Mouse (Mus musculus): ENCODE measurements at regions not wholly inside any gene's neighbourhood (a gene's known extent, or its start where the extent isn't known, plus 50 kb on each side); places are given as distances from the start of the nearest gene placed in this dataset.

DNA sequence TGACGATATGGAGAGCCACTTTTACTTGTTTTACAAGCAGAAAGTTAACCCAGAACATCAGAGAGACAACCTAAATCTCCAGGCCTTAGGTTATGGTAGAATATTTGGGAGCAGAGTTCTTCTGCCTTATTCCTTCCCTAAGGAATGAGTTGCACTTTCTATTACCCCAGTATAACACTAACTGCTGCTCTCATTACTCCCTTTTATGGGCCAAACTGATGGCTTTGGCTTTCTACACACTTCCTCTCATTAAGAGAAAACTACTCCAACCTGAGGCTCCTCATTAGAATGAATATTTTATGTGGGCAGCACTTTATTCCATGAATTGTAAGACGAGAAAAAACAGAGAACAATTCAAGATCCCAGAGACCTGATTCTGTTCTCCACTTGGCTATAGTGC, 289.0 kb upstream of the Tnc start:
- Histone ChIP-seq H3ac (ENCODE audit: control insufficient read depth, insufficient read length, low read depth) (no peak overlapping the region), H3K27me3 (ENCODE audit: control insufficient read depth, insufficient read depth, insufficient read length) (no peaks in the 10 kb centered on the region), H3K79me2 (ENCODE audit: control insufficient read depth, insufficient read depth) (no peaks in the 10 kb centered on the region), H3K79me3 (ENCODE audit: low read depth) (no peaks in the 10 kb centered on the region), H3K36me3 (ENCODE audit: control insufficient read depth, insufficient read depth) (no peaks in the 10 kb centered on the region), H3K4me3 (ENCODE audit: insufficient read depth, poor library complexity, severe bottlenecking) (no peak overlapping the region)
- TF ChIP-seq MYOD1 (IDR thresholded peaks at IDR 0.05; ENCODE audit: control insufficient read depth, insufficient read length, low read depth) (no peak), MYOG (IDR thresholded peaks at IDR 0.05; ENCODE audit: control insufficient read depth, extremely low read depth, insufficient read length) (no peak), FOSL1 (IDR thresholded peaks at IDR 0.05; ENCODE audit: insufficient read depth, low read length, poor library complexity, severe bottlenecking) (no peak), USF1 (IDR thresholded peaks at IDR 0.05; ENCODE audit: low read depth) (no peak), CEBPB (IDR thresholded peaks at IDR 0.05; ENCODE audit: low read depth) (no peak), MAX (IDR thresholded peaks at IDR 0.05) (no peak), CTCF (IDR thresholded peaks at IDR 0.05; ENCODE audit: control insufficient read depth, insufficient read depth, insufficient read length) (no peak)

DNA sequence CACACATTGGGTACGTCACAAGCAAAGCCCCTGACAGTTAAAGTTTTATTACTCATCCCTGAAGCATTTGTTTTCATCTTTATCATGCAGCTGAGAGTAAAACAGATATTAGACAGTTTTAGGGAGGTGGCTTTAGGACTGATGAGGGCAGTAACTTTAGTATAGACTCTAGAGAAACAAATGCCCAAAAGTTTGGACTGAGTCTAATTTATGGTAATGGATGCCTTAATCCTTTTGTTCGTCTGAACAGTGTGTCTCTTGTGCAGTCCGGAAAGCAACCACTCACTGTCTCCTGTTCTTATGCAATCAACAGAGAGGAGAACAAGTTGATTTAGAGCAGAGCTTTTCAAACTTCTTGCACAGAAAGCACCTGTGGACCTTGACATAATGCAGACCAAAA, 283.4 kb upstream of the Tnc start:
- Histone ChIP-seq H3K36me3 (ENCODE audit: control insufficient read depth, insufficient read depth) (no peaks in the 10 kb centered on the region), H3K27me3 (ENCODE audit: control insufficient read depth, insufficient read depth, insufficient read length) (no peaks in the 10 kb centered on the region), H3K79me3 (ENCODE audit: low read depth) (no peaks in the 10 kb centered on the region), H3ac (ENCODE audit: control insufficient read depth, insufficient read length, low read depth) (no peak overlapping the region), H3K79me2 (ENCODE audit: control insufficient read depth, insufficient read depth) (no peaks in the 10 kb centered on the region), H3K4me3 (ENCODE audit: insufficient read depth, poor library complexity, severe bottlenecking) (no peak overlapping the region)
- TF ChIP-seq MYOD1 (IDR thresholded peaks at IDR 0.05; ENCODE audit: control insufficient read depth, insufficient read length, low read depth) (no peak), CTCF (IDR thresholded peaks at IDR 0.05; ENCODE audit: control insufficient read depth, insufficient read depth, insufficient read length) (no peak), USF1 (IDR thresholded peaks at IDR 0.05; ENCODE audit: low read depth) (no peak), MAX (IDR thresholded peaks at IDR 0.05) (no peak), CEBPB (IDR thresholded peaks at IDR 0.05; ENCODE audit: low read depth) (no peak), FOSL1 (IDR thresholded peaks at IDR 0.05; ENCODE audit: insufficient read depth, low read length, poor library complexity, severe bottlenecking) (no peak)

DNA sequence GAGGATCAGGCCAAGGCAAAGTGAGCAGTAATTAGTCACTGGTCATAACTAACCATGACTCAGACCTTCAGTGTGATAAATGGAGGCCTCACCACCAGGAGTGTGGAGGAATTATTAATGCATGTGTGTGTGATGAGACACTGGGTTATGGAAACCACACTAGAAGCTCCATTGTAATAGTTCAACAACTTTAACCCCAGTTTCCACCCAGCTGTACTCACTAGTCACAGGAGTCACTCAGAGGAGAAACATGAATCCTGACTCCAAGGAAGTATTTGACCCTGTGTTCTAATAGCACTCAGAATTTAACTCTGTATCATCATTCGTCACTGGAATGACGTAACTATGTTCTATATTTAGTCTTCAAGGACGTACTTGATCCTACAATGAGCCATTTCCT, 277.6 kb upstream of the Tnc start:
- Histone ChIP-seq H3K36me3 (ENCODE audit: control insufficient read depth, insufficient read depth) (no peaks in the 10 kb centered on the region), H3K4me3 (ENCODE audit: insufficient read depth, poor library complexity, severe bottlenecking) (no peak overlapping the region), H3ac (ENCODE audit: control insufficient read depth, insufficient read length, low read depth) (no peak overlapping the region), H3K79me3 (ENCODE audit: low read depth) (no peaks in the 10 kb centered on the region), H3K79me2 (ENCODE audit: control insufficient read depth, insufficient read depth) (no peaks in the 10 kb centered on the region), H3K27me3 (ENCODE audit: control insufficient read depth, insufficient read depth, insufficient read length) (no peaks in the 10 kb centered on the region)
- TF ChIP-seq CTCF (IDR thresholded peaks at IDR 0.05; ENCODE audit: control insufficient read depth, insufficient read depth, insufficient read length), result no peak
- peak; percentile 76 for TF ChIP-seq FOSL1 (IDR thresholded peaks at IDR 0.05; ENCODE audit: insufficient read depth, low read length, poor library complexity, severe bottlenecking)
- peak; percentile 65 for TF ChIP-seq MYOD1 (IDR thresholded peaks at IDR 0.05; ENCODE audit: control insufficient read depth, insufficient read length, low read depth)

DNA sequence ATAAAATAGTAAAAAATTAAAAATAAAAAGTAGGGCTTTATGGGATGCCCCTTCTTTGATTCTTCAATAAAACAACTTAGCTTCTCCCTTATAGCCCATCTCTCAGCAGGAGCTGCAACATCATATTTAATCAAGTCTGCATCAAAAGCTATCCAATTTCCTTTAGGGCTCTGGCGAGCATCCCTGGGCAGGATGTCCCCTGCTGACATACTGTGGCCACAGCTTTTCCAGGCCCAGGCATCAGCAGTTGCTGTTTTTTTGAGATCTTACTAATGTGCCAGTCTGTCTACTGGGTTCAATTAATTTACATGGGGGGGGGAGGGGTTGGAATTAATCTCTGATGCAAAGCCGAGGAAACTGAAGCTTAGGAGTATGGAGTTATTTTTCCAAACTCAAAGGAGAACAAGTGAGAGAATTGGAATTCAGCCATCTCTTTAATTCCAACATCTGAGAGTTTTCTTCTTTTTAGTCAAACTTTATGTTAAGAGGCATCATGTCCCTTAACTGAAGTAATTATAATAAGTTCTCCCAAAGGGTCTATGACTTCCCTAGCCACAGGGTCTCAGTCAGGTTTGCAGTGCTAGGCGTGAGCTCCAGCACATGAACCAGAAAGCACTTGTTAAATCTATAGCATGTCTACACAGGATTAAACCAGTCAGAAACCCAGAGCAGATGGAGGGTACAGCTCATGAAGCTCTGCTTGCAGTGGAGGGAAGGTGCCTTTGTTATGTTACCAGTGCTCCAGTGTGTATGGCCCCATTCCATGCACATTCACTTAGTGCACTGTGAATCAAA, 269.9 kb upstream of the Tnc start:
- Histone ChIP-seq H3K27me3 (ENCODE audit: control insufficient read depth, insufficient read depth, insufficient read length) (no peaks in the 10 kb centered on the region), H3ac (ENCODE audit: control insufficient read depth, insufficient read length, low read depth) (no peak overlapping the region), H3K79me2 (ENCODE audit: control insufficient read depth, insufficient read depth) (no peaks in the 10 kb centered on the region), H3K4me3 (ENCODE audit: insufficient read depth, poor library complexity, severe bottlenecking) (no peak overlapping the region), H3K79me3 (ENCODE audit: low read depth) (no peaks in the 10 kb centered on the region), H3K36me3 (ENCODE audit: control insufficient read depth, insufficient read depth) (no peaks in the 10 kb centered on the region)
- TF ChIP-seq CEBPB (IDR thresholded peaks at IDR 0.05; ENCODE audit: low read depth), result no peak
- TF ChIP-seq CTCF (IDR thresholded peaks at IDR 0.05; ENCODE audit: control insufficient read depth, insufficient read depth, insufficient read length), result no peak
- no peak for TF ChIP-seq MYOD1 (IDR thresholded peaks at IDR 0.05; ENCODE audit: control insufficient read depth, insufficient read length, low read depth)
- no peak for TF ChIP-seq FOSL1 (IDR thresholded peaks at IDR 0.05; ENCODE audit: insufficient read depth, low read length, poor library complexity, severe bottlenecking)
- no peak for TF ChIP-seq USF1 (IDR thresholded peaks at IDR 0.05; ENCODE audit: low read depth)
- TF ChIP-seq MYOG (IDR thresholded peaks at IDR 0.05; ENCODE audit: control insufficient read depth, extremely low read depth, insufficient read length), result no peak
- no peak for TF ChIP-seq MAX (IDR thresholded peaks at IDR 0.05)

DNA sequence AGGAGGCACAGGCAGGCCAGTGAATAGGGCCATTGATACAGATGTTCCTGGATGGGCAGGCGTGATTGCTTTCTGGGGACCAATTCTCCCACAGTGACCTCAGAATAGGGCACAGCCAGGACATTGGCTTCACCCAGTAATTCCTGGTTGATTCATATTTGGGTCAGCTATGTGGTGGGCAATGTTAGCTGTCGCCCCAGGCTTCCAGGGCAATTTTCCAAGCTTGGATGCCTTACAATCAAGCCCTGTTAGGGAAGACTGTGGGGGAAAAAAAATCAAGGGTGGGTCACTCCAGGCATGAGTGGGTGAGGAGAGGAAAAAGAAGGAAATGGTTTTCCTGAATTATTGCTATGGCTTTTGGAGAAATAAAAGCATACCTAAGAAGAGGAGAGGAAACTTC, 250.1 kb upstream of the Tnc start:
- H3K36me3 ChIP-seq (ENCODE audit: control insufficient read depth, insufficient read depth), result no peaks in the 10 kb centered on the region
- H3K4me3 ChIP-seq (ENCODE audit: insufficient read depth, poor library complexity, severe bottlenecking), result no peak overlapping the region
- H3K79me2 ChIP-seq (ENCODE audit: control insufficient read depth, insufficient read depth), result no peaks in the 10 kb centered on the region
- H3K27me3 ChIP-seq (ENCODE audit: control insufficient read depth, insufficient read depth, insufficient read length), result no peaks in the 10 kb centered on the region
- TF ChIP-seq MYOD1 (IDR thresholded peaks at IDR 0.05; ENCODE audit: control insufficient read depth, insufficient read length, low read depth) (no peak), USF1 (IDR thresholded peaks at IDR 0.05; ENCODE audit: low read depth) (no peak), CEBPB (IDR thresholded peaks at IDR 0.05; ENCODE audit: low read depth) (no peak), CTCF (IDR thresholded peaks at IDR 0.05; ENCODE audit: control insufficient read depth, insufficient read depth, insufficient read length) (no peak), FOSL1 (IDR thresholded peaks at IDR 0.05; ENCODE audit: insufficient read depth, low read length, poor library complexity, severe bottlenecking) (no peak), MYOG (IDR thresholded peaks at IDR 0.05; ENCODE audit: control insufficient read depth, extremely low read depth, insufficient read length) (no peak), MAX (IDR thresholded peaks at IDR 0.05) (no peak)
- H3ac ChIP-seq (ENCODE audit: control insufficient read depth, insufficient read length, low read depth), result no peak overlapping the region
- H3K79me3 ChIP-seq (ENCODE audit: low read depth), result no peaks in the 10 kb centered on the region

DNA sequence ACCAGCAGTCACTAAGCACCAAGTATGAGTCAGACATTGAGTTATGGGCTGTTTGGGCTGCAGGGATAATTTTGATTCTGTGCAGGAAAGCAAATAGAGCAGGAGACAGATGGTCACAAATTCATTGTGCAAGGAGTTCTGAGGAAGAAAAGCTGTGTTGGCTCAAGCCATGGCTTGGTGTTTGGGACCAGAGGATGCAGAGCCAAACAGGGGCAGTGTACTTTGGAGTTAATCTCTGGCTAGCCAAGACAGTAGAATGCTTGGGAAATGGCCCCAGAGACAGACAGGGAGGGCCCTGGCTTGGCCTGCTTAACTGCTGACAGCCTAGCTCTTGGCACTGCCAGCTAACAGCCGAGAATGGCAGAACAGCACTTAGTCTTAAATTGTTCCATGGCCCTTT, 235.7 kb upstream of the Tnc start:
- Histone ChIP-seq H3K79me3 (ENCODE audit: low read depth) (no peaks in the 10 kb centered on the region), H3K36me3 (ENCODE audit: control insufficient read depth, insufficient read depth) (no peaks in the 10 kb centered on the region), H3K27me3 (ENCODE audit: control insufficient read depth, insufficient read depth, insufficient read length) (no peaks in the 10 kb centered on the region), H3ac (ENCODE audit: control insufficient read depth, insufficient read length, low read depth) (no peak overlapping the region), H3K79me2 (ENCODE audit: control insufficient read depth, insufficient read depth) (no peaks in the 10 kb centered on the region), H3K4me3 (ENCODE audit: insufficient read depth, poor library complexity, severe bottlenecking) (no peak overlapping the region)
- TF ChIP-seq FOSL1 (IDR thresholded peaks at IDR 0.05; ENCODE audit: insufficient read depth, low read length, poor library complexity, severe bottlenecking) (no peak), MYOD1 (IDR thresholded peaks at IDR 0.05; ENCODE audit: control insufficient read depth, insufficient read length, low read depth) (no peak), CEBPB (IDR thresholded peaks at IDR 0.05; ENCODE audit: low read depth) (no peak), CTCF (IDR thresholded peaks at IDR 0.05; ENCODE audit: control insufficient read depth, insufficient read depth, insufficient read length) (no peak), MYOG (IDR thresholded peaks at IDR 0.05; ENCODE audit: control insufficient read depth, extremely low read depth, insufficient read length) (no peak), USF1 (IDR thresholded peaks at IDR 0.05; ENCODE audit: low read depth) (no peak), MAX (IDR thresholded peaks at IDR 0.05) (no peak)
